Mouse (Mus musculus) c-Kit-positive CD71-positive TER-119-positive erythroid progenitor cells, embryonic 14.5 days (primary cell): Measurements from ENCODE around the gene Fem1a.

ENCODE experiments used
- DNase-seq: peaks from one replicate; pipeline ENCODE4 v3.0.0-alpha.2; 2013; ENCODE audit warnings: low spot score

The Fem1a gene

DNA sequence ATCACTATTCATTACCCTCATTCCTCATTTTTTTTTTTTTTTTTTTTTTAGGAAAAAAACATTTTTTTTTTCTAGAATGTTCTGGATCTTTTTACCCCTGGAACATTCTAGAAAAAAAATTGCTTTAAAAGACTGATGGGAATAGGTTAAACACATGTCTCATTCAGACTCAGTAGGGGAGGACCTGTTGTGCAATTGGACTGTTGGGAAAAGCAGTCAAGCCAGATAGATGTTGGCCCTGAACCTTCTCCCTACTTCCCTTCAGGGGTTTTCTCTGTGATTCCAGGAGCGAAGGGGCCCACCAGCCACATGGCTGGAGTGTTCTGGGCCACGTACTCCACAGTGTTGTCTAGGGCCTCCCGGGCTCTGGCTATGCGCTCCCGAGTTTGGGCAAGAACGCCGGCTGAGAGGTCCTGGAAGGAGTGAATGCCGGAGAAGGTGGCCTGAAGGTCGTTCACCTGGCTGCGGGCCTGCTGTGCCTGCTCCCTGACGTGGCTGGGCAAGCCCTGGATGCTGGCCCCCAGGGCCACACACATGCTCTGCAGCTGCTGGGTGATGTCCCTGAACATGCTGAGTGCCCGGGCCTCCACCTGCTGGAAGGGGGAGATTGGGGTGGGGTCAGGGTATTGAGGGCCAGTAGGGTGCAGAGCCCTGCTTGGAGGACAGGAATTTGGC, 23.0 kb downstream of the Fem1a start:
- DNase-seq = no peak

DNA sequence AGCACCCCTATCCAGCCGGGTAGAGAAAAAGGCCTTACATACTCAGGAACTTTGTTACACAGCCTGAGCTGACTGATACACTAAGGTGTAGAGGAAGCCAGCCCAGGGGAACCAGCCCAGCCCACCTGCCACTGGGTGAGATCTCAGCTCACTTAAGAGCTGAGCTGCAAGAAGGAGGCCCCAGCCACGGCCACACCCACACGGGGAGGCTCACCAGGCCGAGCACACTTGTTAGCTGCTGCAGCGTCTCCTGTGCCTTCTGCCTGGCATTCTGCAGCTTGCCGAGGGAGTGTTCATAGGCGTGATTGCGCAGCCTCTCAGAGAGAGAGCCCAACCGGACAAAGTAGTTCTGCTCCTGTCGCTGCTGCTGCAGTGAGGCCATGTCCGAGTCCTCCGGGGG, 24.6 kb downstream of the Fem1a start:
- no peak for DNase-seq

DNA sequence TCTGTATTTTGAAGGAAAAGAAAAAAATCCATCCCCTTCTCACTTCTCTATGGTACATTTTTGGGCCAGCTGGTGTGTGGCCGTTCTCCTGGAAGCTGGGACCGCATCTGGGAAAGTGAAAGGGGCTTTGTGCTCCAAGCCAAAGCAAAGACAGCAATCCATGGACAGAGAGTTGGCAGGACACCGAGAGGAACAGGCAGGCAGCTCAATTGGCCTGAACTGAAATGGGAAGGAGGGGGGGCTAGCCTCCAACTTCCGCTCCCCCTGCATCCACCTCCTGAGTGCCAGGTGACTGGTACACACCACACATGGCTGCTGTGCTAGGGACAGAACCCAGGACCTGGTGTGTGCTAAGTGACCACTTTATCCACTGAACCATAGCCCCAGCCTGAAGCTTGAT, 26.2 kb downstream of the Fem1a start:
- DNase-seq = no peak

DNA sequence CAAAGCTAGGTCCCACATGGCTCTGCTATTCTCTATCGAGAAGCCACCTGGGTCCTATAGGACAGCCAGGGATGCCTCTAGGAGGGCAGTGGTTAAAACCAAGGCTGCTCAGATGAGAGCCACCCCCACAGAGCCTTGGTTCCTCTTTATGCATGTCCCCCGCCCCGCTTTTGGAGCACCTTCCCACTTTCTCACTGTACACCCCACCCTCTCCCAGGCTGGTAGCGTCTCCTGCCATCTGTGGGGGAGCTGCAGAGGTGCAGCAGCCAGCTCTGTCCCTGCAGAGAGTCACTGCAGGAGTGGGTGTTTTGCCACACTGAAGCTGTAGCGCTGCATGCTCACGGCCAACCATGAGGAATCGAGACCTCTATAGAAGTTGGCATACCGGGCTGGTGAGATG, 26.7 kb downstream of the Fem1a start:
- DNase-seq = no peak

DNA sequence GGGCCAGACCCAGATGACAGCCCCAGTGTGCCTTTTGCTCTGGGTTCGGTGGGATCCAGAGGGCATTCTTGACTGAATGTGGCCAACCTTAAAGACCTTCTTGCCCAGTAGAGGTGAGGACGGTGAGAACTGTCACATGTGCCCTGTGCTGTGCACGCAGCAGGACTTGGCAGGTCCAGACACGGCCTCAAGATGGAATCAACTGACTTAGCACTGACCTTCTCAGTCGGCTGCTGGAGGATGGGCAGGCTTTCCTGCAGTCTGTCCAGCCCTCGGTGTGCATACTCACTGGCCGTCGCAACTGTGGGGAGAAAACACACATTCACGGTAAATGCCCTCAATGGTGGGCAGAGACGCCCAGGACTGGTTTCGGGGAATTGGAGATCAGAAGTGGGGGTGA, 29.4 kb downstream of the Fem1a start:
- DNase-seq = no peak

DNA sequence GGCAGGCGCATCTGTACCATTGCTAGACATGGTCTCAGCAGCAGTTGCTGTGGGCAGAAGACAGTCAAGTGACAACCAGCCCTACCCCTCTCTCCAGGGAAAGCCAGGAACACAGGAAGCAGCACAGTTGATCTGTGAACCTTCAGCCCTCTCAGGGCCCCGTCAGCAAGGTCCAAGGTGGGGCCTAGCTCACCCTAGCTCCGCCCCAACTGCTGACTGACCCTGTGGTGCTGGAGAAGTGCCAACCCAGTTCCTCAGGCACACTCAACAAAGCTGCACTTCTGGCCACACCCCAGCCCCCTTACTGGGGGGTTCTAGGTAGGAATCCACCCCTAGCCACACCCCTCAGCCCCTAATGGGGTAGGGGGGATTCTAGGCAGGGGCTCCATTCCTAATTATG, 31.2 kb downstream of the Fem1a start:
- DNase-seq = no peak

DNA sequence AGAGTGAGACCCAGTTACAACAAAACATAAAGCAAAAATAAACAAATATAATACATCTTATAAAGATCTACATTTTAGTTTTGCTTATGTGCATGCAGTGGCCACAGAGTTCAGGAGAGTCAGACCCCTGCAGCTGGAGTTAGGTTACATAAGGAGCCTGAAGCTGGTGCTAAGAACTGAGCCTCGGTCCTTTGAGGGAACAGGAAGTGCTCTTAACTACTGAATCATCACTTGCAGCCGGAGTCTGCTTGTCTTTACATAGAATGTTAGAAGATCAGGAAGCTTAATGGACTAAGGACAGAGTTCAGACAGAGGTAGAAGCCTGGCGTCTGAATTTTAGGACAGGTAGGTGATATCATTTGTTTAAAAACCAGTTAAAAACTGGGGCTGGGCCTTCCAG, 32.3 kb downstream of the Fem1a start:
- DNase-seq = no peak

DNA sequence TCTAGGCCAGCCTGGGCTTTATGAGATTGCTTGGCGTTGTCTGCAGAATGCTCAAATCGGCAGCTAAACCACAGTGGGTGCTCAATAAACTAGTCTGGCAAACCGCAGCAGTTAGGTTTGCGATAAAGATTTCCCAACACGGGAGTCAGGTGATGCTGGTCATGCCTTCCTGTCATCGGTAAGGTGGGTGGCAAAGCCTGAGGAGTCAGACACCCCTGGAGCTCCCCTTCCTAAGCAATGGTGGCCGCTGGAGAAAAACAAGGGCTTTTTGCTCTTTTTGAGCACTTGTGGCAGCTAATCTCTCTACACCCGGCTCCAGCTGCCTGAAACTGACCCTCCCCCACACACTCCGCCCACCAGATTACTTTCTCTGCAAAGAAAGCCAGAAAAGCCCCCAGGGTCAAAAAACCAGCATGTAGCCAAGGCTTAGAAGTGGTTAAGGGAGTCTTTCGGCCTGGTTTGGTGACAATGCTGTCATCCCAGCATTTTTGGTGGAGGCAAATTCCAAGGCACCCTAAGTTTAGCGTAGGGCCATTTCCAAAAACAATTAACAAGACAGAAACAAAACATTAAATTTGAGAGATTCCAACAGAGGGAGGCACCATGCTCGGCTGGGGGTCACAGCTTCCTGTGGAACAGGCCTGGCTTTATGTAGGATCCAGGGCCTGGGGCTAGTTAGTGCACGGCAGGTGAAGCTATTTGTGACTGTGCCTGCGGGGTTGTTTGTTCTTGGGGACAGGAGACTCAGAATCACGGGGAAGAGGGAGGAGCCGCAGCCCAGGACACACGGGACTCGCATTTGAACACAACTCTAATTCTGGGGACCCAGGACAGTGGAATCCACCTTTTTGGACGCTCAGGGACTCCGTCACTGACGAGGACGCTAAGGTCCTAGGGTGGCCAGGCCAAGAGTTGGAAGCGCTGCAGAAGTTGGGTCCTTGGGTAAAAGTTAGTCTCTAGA, 33.0 kb downstream of the Fem1a start:
- no peak for DNase-seq

DNA sequence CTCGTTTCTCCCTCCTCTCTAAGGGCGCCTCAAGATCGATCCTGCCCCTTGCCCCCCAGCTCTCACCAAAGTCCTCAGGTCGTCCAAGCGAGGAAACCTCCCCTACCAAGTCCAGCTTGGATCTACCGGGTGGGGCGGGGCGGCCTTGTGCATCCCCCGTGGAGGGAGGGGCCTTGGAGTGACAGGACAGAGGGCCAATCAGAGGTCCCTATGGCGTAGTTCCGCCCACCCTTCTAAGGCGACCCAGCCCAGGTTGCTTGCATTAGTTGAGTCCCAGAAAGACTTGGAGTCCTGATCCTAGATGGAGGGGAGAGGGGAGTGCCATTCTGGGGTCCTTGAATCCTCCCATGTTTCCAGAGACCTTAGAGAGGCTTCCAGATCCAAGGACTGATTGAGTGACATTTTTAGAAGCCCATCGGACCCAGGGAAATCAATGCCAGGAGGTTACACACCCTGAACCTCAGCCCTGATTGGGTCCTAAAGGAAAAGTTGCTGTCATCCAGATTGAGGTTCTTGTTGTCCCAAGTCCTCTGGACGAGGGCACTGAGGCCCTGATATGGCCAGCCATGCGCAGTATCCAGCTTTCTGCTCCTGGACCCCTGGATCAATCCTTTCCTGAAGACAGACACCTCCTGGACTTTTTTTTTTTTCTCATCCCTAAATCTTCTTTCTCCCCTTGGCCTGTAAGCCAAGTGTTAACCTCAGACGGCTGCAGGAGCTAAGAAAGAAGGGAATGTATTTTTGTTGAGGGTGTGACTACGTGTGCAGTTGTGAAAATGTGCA, 34.0 kb downstream of the Fem1a start:
- peak; percentile 90 for DNase-seq

DNA sequence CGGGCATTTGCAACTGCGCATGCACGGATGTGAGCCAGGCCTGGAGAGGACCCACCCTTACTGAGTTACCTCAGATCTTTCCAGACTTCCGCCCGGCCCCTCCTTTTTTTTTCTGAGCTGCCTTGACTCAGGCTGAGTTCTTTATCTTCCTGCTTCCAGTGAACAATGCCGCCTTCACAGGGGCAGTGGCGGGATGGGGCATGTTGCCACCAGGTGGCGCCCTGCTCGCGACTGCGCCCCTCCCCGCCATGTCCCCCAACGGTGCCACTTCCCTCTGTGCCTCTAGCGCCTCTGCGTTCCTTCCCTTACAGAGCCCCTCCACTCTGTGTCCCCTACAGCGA, 34.5 kb downstream of the Fem1a start:
- peak; percentile 88 for DNase-seq

DNA sequence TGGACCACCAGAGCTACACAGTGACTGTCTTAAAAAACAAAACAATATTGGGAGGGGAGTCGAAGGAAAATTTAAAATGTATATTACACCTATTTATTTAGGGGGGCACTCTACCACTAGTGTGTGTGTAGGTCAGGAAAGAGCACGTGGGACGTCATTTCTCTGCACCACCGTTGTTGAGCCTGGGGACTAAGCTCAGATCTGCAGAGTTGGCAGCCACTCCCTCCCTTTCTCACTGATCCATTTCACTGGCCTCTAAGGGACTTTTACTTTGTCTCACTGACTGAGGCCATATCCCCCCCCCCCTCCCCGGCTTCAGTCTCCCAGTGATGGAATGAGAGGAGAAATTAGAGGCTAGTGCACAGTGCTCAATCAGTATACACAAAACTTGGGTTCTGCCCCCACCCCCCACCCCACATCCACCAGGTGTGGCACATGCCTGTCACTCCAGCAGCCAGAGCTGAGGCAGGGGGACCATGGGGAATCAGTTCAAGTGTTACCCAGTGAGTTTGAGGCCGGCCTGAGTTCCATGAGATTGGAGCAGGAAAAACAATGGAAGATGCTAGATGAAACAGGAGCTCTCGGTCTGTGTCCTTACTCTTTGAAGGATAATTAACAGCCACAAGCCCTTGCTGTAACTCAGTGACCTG, 35.3 kb downstream of the Fem1a start:
- no peak for DNase-seq

DNA sequence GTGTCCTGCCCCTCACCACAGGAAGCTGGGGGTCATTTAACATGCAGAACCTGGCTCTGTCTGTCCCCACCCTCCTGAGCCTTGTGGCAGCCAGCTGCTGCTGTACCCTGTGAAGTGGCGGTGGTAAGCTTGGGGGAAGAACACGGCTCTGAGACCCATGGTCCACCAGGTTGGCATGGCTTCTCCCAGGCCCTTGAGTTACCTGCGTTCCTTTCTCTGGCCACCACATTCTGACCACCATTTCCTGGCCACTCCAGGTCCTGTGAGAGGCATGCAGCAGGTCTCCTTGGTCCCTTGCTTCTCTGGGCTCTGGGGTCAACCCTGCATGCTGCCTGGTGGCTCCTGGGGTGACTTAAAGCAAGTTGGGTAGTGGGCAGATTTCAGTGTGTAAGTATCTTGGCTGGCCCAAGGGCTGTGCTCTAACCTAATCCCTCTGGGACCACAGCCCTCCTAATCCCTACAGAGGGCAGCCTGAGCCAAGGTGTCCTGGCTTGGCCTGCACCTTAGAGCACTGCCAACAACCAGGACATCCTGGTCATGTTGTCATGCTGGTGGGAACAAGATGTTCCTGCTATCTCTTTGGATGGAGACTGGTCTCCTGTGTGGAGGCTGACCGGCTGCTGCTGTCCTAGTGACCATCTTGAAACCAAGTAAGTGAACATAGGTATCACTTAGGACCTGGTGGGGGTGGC, 36.1 kb downstream of the Fem1a start, which contains the start of gene Plin3:
Gene Plin3, minus strand, starts transcription at position 343 of the 692 bp plus-strand sequence.
- no peak for DNase-seq

DNA sequence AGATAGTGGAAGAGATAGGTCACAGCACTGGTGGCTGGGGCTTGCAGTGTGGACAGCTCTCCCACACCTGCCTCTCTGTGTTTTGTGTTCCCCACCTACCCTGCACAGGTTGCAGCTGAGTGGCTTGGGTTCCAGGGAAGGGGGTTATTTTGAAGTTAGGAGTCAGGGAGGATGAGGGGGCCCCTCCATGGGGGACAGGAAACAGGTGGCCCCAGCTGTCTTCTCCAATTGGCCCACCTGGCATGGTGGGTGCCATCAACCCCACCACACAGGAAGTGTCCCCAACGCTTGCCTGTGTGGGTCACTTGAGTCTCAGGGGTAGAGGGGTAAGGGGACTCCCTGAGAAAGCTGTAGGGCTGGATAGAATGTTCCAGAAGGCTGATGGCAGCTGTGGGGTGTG, 36.7 kb downstream of the Fem1a start:
- DNase-seq = no peak

DNA sequence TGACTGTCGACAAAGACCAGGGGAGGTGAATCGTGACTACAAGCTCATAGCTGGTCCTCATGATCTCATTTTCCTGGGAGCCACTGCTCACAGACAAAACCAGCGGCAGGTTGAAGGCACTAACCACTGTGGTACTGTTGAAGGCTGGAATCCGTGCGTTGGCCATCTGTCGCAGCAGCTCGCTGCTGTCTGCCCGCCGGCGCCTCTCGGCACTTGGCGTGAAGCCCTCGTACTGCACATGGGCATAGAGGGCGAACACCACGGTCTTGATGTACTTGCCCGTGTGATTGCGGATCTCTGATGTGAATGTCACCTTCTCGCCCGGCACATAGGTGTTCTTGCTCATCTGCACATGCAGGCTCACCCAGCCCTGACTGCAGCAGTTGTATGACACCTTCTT, 37.6 kb downstream of the Fem1a start:
- DNase-seq = no peak

DNA sequence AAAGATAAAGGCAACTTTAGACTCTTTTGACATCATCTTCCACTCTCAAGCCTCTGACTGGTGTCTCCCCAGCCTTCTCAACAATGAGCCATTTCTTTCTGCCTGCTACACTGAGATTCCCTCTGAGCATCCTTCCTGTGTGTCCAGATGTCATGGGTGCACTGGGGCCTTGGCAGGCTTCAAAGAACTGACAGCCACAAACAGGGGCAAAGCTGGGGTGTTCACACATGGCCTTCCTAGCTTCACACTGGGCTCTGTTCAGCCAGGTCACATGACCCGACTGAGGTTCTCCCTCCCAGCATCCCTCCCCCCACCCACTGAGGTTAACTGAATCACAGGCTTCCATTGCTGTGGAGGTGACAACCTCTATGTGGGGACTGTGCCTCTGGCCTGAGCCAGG, 39.6 kb downstream of the Fem1a start:
- DNase-seq = no peak

DNA sequence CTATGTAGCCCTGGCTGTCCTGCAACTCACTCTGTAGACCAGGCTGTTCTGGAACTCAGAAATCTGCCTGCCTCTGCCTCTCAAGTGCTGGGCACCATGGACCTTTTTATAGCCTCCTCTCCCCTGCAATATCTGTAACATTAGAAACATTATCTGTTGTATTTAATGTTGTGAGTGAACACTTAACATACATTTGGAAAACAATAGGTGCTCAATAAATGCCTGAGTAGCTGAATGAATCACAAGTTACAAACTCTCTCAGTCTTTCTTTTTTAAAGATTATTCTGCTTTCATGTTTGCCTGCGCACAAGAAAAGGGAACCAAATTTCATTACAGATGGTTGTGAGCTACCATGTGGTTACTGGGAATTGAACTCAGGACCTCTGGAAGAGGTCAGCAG, 41.6 kb downstream of the Fem1a start:
- no peak for DNase-seq

DNA sequence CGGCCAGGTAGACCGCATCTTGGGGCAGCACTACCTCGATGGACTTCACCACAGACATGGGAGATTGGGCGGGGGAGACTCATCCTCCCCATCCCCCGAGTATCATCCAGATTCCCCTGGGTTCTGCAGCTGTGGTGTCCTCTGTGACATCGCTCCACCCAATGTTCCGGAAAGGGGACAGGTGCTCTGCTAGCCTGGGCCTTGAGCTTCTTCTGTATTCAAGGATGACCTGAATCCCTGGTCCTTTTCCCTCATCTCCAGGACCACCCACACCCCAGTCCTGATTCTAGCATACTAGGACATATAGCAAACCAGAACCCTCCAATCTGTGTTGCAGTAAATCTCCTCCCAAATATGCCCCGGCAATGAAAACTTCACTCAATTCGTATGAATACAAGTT, 43.6 kb downstream of the Fem1a start, which contains the start of gene Arrdc5:
Gene Arrdc5, minus strand, starts transcription at position 101 of the 400 bp plus-strand sequence.
- DNase-seq = no peak

DNA sequence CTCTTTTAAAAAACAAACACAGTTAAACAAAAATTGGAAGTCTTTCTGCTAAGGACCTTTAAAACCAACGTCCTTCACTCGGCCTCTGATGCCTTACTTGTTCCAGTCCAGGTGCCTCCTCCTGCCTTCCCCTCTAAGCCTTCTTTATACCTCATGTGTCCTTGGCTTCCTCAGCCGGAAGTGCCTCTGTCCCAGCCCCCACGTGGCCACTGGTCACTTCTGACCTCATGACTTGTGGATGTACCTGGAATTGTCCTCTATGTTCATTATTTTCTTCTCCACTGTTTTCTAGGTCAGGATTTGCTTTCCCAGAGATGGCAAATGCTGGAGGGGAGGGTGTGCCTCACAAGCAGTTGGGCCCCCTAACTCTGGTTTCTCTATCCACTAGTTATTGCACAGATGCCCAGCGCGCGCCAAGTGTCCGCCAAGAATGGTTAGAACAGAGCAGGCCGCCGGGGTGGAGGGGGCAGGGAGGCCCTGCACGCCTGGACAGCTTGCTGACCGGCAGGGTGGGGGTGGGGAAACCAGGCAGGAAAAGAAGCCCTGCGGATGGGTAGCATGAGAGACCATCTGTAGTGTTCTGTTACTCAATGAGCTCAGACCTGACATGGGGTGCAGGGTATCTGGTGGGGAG, 45.9 kb downstream of the Fem1a start:
- no peak for DNase-seq

DNA sequence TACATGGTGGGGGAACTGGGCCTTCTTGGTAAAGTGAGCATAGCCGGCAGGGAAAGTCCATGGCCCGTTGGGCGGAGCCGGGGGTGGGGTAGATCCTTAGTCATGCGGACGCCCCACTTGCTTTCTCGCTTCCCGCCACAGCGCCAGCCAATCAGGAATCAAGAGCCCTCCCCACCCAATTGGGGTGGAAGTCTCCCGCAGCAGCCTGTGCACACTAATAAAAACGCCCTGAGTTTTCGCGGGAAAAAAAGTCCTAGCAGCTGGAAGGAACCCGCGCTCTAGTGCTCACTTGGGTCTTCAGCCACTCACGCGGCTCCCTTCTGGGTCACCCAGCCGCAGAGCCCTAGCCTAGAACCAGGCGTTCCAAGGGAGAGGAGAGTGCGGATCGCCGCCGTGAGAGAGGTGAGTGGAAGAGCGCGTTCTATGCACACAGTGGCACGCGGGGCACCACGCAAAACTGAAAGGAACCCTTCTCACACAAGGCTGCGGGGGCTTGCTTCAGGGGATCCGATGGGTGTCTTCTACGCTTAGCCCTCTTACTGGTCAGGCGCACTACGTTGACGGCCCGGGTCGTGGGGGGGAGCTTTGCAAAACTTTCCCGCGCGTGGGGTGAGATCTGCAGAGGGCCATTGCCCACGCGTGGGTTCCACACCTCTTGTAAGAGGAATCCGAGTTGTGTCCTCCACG, 46.7 kb downstream of the Fem1a start, which contains the start of gene Uhrf1:
Gene Uhrf1, plus strand, starts transcription at position 162 of the 687 bp plus-strand sequence.
- DNase-seq = peak; percentile 97
